8 mouse cellular contexts compared by ENCODE assay signal in genomic region chr8:61550006-61550748, GRCm38 (mm10).
DNase-seq lines count a peak whose midpoint lies in the region; ATAC-seq and TF ChIP-seq lines count a peak whose summit lies in the region.

No protein-coding gene starts in this region.

- dilution Hi-C loops in CH12.LX (cut with MboI; ENCODE audit: extremely low pct_ligation_motif_present, extremely low pct_unique_long_range_greater_than_20kb, low sequenced_read_pairs): no loop called here

- TF ChIP-seq EP300 in CH12.LX (IDR thresholded peaks at IDR 0.05; ENCODE audit: low read length): no peak

- in situ Hi-C loops in CH12.LX (cut with MboI; ENCODE audit: low pct_ligation_motif_present, low pct_unique_long_range_greater_than_20kb, low sequenced_read_pairs): no loop called here

- peaks cover 8% of the 10 kb centered on the region for H3K9me3 ChIP-seq in forebrain, embryonic 11.5 days (ENCODE audit: control insufficient read depth, low read length)
- no peaks in the 10 kb centered on the region for H3K9me3 ChIP-seq in forebrain, embryonic 15.5 days
- H3K9me3 ChIP-seq in CH12.LX (replicated peaks; ENCODE audit: low read length): peaks cover 18% of the 10 kb centered on the region
- H3K9me3 ChIP-seq in kidney, embryonic 16.5 days (ENCODE audit: low read length): peaks cover 18% of the 10 kb centered on the region

- H3K4me2 ChIP-seq in forebrain, embryonic 11.5 days (ENCODE audit: low read depth, low read length, severe bottlenecking): no peak overlapping the region
- H3K4me2 ChIP-seq in forebrain, embryonic 15.5 days (replicated peaks): no peak overlapping the region
- H3K4me2 ChIP-seq in CH12.LX (ENCODE audit: insufficient read depth, low read depth, poor library complexity, severe bottlenecking): no peak overlapping the region
- no peak overlapping the region for H3K4me2 ChIP-seq in kidney, embryonic 16.5 days (replicated peaks; ENCODE audit: low read depth, low read length)

- H3K4me3 ChIP-seq in forebrain, embryonic 11.5 days (ENCODE audit: low read depth, low read length): no peak overlapping the region
- H3K4me3 ChIP-seq in forebrain, embryonic 15.5 days: no peak overlapping the region
- no peak overlapping the region for H3K4me3 ChIP-seq in CH12.LX (replicated peaks in 1 of 3; ENCODE audit: low read depth in 2 of 3, low read length in 2 of 3, poor library complexity in 1 of 3)
- no peak overlapping the region for H3K4me3 ChIP-seq in embryonic fibroblast, embryonic 13.5 days (ENCODE audit: insufficient read depth, low read length)
- H3K4me3 ChIP-seq in kidney, embryonic 16.5 days (ENCODE audit: low read length): no peak overlapping the region

- TF ChIP-seq CTCF in CH12.LX (conservative IDR thresholded peaks at IDR 0.05 in 1 of 2, IDR thresholded peaks at IDR 0.05 in 1 of 2; ENCODE audit: low read depth in 2 of 2, low read length in 2 of 2): peak; percentile 30 to 35; a peak in 2 of 4 replicates
- TF ChIP-seq CTCF in embryonic fibroblast, embryonic 13.5 days (IDR thresholded peaks at IDR 0.05; ENCODE audit: borderline replicate concordance, insufficient read depth, low read length): 0 out of 2 replicates have a peak, but pooled peaks have one; percentile 1

- peaks cover 2% of the 10 kb centered on the region; the same call in 1 of the 2 replicates for H3K4me1 ChIP-seq in forebrain, embryonic 11.5 days (replicated peaks; ENCODE audit: control insufficient read depth, insufficient read depth, low read length)
- no peaks in the 10 kb centered on the region for H3K4me1 ChIP-seq in forebrain, embryonic 15.5 days
- peaks cover 5 to 24% of the 10 kb centered on the region in 2 experiments for H3K4me1 ChIP-seq in CH12.LX (ENCODE audit: control insufficient read depth in 1 of 2, insufficient read depth in 2 of 2)
- H3K4me1 ChIP-seq in embryonic fibroblast, embryonic 13.5 days (ENCODE audit: control insufficient read depth, insufficient read depth, low read length): peaks cover 8% of the 10 kb centered on the region
- peaks cover 4% of the 10 kb centered on the region; the same call in 1 of the 2 replicates for H3K4me1 ChIP-seq in kidney, embryonic 16.5 days (ENCODE audit: insufficient read depth, low read length)

- H3K36me3 ChIP-seq in forebrain, embryonic 11.5 days (ENCODE audit: control insufficient read depth, insufficient read depth, low read length): peaks cover 18% of the 10 kb centered on the region
- peaks cover 13% of the 10 kb centered on the region for H3K36me3 ChIP-seq in forebrain, embryonic 15.5 days
- peaks cover 14 to 18% of the 10 kb centered on the region in 2 experiments for H3K36me3 ChIP-seq in CH12.LX (replicated peaks in 1 of 2; ENCODE audit: control insufficient read depth in 1 of 2, insufficient read depth in 1 of 2, low read length in 1 of 2)
- peaks cover 26% of the 10 kb centered on the region for H3K36me3 ChIP-seq in kidney, embryonic 16.5 days (ENCODE audit: insufficient read depth, low read length)

- ATAC-seq in forebrain, embryonic 11.5 days (replicated peaks; ENCODE audit: low FRiP score): no peak
- ATAC-seq in forebrain, embryonic 15.5 days (replicated peaks): no peak
- ATAC-seq in megakaryocyte progenitor cell, adult 5-6 weeks (replicated peaks; ENCODE audit: poor library complexity): peak; percentile 64
- no peak for ATAC-seq in kidney, embryonic 16.5 days (ENCODE audit: low FRiP score, low TSS enrichment)
- no peak for ATAC-seq in frontal cortex, adult (ENCODE audit: low TSS enrichment)

- H3K79me2 ChIP-seq in CH12.LX (replicated peaks; ENCODE audit: control insufficient read depth, extremely low read depth, insufficient read depth, poor library complexity, severe bottlenecking): no peaks in the 10 kb centered on the region; the same call in 1 of the 2 replicates

- H3K27ac ChIP-seq in forebrain, embryonic 11.5 days (ENCODE audit: low read depth, low read length): no peak overlapping the region
- no peak overlapping the region for H3K27ac ChIP-seq in forebrain, embryonic 15.5 days (replicated peaks)
- no peak overlapping the region for H3K27ac ChIP-seq in CH12.LX (ENCODE audit: insufficient read depth, low read depth)
- H3K27ac ChIP-seq in embryonic fibroblast, embryonic 13.5 days (ENCODE audit: insufficient read depth, low read length): no peak overlapping the region
- no peak overlapping the region for H3K27ac ChIP-seq in kidney, embryonic 16.5 days (ENCODE audit: low read length)

- TF ChIP-seq POLR2A in CH12.LX (IDR thresholded peaks at IDR 0.05; ENCODE audit: low read depth, low read length): no peak
- no peak for TF ChIP-seq POLR2A in embryonic fibroblast, embryonic 13.5 days (IDR thresholded peaks at IDR 0.05; ENCODE audit: low read depth, low read length)

- no peak; the same call in 1 of the 2 replicates for TF ChIP-seq RAD21 in CH12.LX (IDR thresholded peaks at IDR 0.05; ENCODE audit: low read depth, low read length)

- no peaks in the 10 kb centered on the region for H3K27me3 ChIP-seq in forebrain, embryonic 11.5 days (ENCODE audit: control insufficient read depth, insufficient read depth, low read length)
- no peaks in the 10 kb centered on the region for H3K27me3 ChIP-seq in forebrain, embryonic 15.5 days
- H3K27me3 ChIP-seq in CH12.LX (replicated peaks): no peaks in the 10 kb centered on the region
- no peaks in the 10 kb centered on the region for H3K27me3 ChIP-seq in kidney, embryonic 16.5 days (ENCODE audit: insufficient read depth, low read length)

- peak; percentile 66 for DNase-seq in forebrain, embryonic 11.5 days (ENCODE audit: low spot score)
- DNase-seq in CH12.LX (ENCODE audit: extremely low read depth): no peak
- no peak for DNase-seq in right cerebral cortex, postnatal 10 days (ENCODE audit: low spot score in 2 of 2)

- no peak overlapping the region for H3K9ac ChIP-seq in forebrain, embryonic 11.5 days (ENCODE audit: low read length)
- H3K9ac ChIP-seq in forebrain, embryonic 15.5 days (replicated peaks): no peak overlapping the region
- no peak overlapping the region for H3K9ac ChIP-seq in CH12.LX (ENCODE audit: insufficient read depth, low read depth)
- H3K9ac ChIP-seq in kidney, embryonic 16.5 days (replicated peaks; ENCODE audit: low read length): no peak overlapping the region

- 51% methylated on average over 27 of the region's 27 CpGs for WGBS in forebrain, embryonic 11.5 days
- 66% methylated on average over 27 of the region's 27 CpGs for WGBS in forebrain, embryonic 15.5 days
- WGBS in kidney, embryonic 16.5 days: 64% methylated on average over 21 of the region's 27 CpGs

TF ChIP-seq in CH12.LX, 34 proteins besides CTCF, POLR2A, EP300 and RAD21:
- TF ChIP-seq JUN (IDR thresholded peaks at IDR 0.05; ENCODE audit: insufficient read depth, low read depth, low read length): no peak
- TF ChIP-seq SMC3 (IDR thresholded peaks at IDR 0.05; ENCODE audit: low read depth, low read length): 0 out of 2 replicates have a peak, but pooled peaks have one; percentile 10
